Mouse (Mus musculus) ovary, postnatal 36 days (tissue): Measurements from ENCODE around the gene Ccdc97.

Source experiments
- DNase-seq: peaks from one replicate; pipeline ENCODE4 v3.0.0; 2022; ENCODE audit warnings: low spot score, mixed read lengths

Gene Ccdc97

DNA sequence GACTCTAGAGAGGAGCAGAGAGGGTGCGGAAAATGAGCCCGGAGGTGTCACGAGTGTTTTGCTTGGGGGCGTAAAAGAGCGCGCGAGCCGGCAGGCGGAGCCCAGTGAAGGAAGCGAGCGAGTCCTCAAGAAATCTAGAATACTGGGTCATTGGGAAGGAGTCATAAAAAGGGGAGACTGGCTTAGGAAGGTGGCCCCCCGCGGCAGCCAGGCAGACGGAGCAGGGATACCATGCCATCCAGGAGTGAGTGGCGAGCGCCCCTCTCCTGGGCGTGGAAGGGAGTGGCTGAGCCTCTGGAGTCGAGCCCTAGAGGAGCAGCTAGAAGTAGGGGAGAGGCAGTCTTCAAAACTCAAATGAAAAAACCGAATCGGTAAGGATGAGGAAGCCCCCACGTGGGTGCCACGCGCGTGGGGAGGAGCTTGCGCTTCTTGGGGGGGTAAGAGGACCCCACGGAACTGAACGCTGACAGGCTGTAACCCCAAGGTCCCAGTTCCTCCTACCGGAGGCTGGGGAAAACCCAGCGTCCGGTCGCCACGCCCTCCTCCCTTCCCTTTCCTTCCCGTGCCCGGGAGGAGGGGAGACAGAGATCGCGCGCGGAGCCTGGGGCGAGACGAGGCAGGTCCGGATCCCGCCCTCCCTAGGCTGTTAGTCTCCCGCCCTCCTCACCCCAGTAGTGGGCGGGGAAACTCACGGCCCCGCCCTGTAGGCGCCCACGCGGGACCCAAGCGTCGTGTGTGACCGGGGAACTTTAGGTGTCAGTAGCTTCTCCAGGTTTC lies 29.9 kb downstream of the Ccdc97 start:
- DNase-seq: peak; percentile 64

DNA sequence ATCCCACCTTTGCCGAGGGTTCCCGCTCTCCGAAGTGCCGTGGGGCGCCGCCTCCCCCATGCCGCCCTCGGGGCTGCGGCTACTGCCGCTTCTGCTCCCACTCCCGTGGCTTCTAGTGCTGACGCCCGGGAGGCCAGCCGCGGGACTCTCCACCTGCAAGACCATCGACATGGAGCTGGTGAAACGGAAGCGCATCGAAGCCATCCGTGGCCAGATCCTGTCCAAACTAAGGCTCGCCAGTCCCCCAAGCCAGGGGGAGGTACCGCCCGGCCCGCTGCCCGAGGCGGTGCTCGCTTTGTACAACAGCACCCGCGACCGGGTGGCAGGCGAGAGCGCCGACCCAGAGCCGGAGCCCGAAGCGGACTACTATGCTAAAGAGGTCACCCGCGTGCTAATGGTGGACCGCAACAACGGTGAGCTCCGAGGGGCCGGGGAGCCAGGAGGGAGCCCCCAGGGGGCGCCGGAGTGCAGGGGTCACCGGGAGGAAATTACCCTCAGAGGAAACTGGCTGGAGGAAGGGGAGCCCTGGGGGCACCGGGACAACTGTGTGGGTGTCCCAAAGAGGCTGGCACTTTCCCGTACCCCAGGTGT lies 31.0 kb downstream of the Ccdc97 start:
- peak; percentile 66 for DNase-seq

DNA sequence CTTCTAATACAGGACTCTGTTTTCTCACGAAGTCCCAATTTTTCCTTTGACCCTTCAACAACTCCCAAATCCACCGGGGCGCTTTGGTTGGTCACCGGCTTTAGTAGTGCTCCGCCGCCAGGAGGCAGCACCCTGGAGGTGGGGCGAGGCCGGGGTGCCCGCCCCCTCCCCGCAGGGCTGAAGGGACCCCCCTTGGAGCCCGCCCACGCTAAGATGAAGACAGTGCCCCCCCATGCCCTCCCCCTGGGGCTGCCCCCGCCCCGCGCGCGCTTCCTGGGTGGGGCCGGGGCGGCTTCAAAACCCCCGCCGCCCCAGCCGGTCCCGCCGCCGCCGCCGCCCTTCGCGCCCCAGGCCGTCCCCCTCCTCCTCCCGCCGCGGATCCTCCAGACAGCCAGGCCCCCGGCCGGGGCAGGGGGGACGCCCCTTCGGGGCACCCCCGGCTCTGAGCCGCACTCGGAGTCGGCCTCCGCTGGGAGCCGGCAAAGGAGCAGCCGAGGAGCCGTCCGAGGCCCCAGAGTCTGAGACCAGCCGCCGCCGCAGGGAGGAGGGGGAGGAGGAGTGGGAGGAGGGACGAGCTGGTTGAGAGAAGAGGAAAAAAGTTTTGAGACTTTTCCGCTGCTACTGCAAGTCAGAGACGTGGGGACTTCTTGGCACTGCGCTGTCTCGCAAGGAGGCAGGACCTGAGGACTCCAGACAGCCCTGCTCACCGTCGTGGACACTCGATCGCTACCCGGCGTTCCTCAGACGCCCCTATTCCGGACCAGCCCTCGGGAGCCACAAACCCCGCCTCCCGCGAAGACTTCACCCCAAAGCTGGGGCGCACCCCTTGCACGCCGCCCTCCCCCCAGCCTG lies 32.0 kb downstream of the Ccdc97 start, which contains the start of gene Tgfb1:
Tgfb1 (plus strand) TSS at position 323 of the 852 bp plus-strand sequence.
- peak; percentile 78 for DNase-seq

DNA sequence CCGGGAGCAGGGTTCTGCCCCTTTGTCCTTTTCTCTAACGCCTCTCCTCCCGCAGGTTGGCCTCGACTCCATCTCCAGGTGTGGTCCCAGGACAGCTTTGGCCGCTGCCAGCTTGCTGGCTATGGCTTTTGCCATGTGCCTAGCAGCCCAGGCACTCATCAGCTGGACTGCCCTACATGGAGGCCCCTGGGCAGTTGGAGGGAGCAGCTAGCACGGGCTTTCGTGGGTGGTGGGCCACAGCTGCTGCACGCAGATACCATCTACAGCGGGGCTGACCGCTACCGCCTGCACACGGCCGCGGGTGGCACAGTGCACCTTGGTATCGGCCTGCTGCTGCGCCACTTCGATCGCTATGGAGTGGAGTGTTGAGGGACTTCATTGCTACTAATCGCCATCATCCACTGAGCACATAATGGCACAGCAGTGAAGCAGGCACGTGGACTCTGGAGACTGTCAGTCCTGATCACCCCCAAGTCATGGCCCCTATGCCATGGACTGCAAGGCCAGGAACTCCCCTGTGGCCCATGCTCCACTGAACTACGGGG lies 32.9 kb downstream of the Ccdc97 start:
- no peak for DNase-seq

DNA sequence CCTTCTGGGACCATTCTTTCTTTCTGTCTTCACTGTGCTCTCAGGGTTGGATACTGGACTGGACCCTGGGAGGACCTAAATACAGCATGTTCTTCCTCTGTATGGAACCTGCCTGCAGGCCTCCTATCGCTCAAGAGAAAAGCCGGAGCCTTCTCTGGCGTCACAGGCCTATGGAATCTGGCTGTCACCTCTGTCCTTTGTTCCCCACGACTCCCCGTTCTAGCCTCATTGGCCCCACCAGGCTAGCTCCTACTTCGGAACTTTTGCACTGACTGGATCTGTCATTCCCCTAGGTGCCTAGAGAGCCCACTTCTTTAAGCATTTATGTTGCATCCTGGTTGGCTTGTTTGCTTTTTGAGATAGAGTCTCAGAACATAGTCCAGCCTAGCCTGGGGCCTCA lies 34.2 kb downstream of the Ccdc97 start:
- DNase-seq: no peak

DNA sequence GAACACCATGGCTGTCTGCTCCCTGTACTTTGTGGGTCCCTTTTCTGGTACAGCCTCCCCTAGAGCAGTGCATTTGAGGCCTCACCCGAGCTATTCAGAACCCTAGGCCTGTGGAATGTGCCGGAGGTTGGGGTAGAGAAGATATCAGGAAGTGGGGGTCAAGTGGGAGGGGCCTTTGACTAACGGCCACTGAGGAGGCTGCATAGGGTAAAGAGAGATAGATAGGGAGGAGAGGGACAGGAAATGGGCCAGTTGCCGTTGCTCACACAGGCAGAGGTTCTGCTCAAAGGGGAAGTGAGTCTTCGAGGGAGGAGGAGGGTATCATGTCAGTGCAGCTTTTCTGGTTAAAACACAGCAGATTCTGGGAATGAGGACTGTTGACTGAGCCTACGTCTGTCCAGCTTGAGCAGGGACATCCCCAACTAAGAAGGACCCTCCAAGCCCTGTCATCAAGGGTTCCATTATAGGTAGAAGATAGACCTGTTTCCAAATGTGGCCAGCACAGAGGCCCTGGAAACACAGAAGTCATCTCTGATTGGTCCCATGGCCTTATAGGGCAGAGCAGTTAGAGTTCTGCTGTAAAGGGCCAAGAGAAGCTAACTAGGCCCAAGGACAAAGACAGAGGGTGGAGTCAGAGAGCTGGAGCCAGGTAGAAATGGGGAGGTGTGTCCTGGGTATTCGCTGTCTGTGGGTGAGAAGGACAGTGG lies 35.3 kb downstream of the Ccdc97 start:
- no peak for DNase-seq

DNA sequence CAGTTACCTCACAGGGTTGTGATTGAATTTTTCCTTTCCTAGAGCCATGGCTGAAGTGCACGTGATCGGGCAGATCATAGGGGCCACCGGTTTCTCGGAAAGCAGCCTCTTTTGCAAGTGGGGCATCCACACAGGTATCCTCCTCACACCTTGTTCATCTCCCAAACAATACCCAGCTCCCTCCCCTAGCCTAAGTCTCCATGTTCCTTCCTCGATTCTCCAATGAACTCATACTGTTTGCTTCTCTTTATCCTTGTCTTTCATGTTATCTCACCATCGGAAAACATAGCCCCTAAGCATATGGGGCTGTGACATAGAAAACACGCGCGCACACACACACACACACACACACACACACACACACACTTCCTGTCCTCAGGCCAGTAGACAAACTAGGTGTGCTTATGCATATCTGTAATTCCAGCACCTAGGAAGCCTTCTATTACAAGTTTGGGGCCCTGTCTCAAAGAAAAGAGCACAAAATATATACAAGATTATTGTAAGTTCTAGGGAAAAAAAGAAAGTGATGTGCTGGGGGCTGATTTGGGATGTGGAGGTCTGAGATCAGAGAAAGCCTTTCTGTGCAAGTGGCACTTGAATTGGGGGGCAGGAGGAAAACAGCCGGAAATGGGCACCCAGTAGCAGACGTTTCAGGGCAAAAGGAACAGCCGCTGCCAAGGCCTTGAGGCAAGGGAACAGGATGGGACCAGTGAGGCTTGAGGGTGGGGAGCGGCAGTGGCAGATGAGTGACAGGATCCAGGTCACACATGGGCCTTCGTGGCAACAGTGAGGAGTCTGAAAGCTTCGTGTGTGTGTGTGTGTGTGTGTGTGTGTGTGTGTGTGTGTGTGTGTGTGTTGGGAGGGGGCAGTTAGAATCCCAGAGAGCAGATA lies 37.3 kb downstream of the Ccdc97 start:
- no peak for DNase-seq

DNA sequence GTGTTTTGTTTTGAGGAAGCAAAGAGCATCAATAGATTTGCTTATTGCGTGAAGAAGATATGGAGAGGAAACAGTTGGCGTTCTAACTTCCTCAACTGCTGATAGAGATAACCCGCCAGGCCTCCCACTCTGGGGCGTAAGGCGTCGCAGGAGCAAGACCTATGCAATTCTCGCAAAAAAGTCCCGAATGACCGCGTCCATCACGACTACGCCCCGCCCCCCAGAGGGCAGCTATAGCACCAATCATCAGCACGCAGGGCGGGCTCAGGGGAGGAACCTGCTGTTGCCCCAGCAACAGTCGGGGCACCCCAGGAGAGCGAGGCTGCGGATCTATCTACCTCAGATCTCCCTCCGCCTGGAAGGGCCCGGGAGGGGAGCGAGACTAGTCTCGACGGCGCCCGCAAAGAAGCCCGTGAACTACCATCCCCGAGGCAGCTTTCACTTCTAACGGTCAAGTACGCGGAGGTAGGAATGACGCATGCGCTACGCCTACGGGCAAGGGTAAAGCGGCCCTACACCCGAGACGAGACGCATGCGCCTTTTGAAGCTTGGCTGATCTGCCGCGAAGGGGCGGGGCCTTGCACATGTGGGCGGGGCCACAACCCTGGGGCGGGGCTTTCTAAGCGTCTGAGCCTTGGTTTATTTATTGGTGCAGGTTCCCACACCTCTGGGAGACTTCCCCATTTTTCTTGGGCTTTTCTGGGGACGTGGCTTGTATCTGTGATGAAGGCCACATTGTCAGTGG lies 38.2 kb downstream of the Ccdc97 start, which contains the start of gene B9d2:
B9d2 (plus strand) TSS at position 267 of the 745 bp plus-strand sequence.
- DNase-seq: peak; percentile 94

DNA sequence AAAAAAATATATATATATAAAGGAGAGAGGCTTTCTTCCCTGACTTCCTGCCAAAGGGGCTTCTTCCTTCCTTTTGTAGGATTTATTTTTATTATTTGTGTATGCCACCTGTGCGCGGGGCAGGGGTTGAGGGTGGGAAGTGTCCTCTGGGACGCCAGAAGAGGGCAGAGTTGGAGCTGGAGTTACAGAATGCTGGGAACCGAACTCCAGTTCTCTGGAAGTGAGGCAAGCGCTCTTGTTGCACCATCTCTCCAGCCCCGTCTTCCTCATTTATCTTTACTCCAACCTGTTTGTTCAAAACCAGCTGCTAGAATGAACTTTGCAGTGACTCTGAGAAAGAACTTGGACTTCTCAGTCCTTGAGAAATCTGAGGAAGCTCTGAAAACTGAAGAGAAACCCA lies 38.9 kb downstream of the Ccdc97 start:
- no peak for DNase-seq

DNA sequence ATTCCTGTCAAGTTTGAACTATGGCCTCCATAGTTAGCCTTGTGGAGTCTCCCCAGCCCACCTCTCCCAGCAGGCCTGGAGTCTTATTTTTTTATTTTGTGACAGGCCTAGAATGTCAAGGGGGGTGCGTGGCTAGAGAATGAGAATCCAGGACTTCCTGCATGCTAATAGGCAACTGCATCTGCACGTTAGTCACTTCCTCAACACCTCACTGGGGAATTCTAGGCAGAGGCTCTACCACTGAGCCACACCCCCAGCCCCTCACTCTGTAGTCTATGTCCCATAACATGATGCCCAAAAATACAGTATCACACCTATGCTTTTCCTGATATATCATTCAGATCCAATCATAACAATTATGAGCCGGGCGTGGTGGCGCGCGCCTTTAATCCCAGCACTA lies 41.9 kb downstream of the Ccdc97 start:
- no peak for DNase-seq

DNA sequence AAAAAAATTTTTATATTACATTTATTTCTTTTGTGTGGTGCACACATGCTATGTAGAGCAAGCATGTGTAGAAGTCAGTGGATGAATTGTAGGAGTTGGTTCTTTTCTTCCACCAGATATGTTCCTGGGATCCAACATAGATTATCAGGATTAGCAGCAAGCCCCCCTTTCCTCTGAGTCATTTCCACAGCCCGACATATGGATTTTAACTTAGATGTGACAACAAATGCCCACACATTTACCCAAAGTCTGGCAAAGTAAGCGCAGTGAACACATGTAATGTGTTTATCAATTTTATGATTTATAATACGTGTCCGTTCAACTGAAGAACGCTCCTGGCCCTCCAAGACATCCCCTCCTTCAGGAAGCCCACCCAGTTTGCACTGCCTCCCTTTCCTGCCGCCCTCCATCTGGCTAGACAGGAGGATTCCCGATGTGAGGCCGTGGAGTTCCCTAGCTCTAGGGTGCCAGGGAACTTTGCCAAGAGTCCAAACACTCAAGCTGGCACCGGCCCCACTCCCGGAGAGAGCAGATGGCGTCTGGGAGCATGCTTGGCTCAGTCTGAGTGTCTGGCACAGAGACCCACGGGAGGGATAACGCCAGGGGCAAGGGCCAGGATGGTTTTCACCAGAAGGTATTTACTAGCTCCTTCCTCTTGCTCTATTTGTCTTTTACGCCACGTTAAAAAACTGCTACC lies 42.7 kb downstream of the Ccdc97 start:
- DNase-seq: peak; percentile 77

DNA sequence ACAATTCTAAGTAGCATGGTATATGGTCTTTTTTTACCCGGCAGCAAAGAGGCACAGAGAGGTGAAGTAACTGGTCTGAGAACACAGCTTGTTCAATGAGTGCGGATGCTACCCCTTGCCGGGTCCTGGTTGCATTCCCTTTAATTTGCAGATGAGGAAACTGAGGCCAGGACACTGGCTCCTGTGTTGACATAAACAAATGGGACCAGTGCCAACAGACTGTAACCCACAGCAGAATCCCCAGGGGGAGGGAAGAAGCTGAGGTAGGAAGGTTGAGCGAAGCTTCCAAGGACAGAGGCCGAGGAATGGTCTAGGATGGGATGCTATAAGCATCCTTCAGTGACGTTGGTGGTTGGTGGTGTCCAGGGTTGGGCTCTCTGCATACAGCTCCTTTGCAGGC lies 43.5 kb downstream of the Ccdc97 start:
- no peak for DNase-seq

DNA sequence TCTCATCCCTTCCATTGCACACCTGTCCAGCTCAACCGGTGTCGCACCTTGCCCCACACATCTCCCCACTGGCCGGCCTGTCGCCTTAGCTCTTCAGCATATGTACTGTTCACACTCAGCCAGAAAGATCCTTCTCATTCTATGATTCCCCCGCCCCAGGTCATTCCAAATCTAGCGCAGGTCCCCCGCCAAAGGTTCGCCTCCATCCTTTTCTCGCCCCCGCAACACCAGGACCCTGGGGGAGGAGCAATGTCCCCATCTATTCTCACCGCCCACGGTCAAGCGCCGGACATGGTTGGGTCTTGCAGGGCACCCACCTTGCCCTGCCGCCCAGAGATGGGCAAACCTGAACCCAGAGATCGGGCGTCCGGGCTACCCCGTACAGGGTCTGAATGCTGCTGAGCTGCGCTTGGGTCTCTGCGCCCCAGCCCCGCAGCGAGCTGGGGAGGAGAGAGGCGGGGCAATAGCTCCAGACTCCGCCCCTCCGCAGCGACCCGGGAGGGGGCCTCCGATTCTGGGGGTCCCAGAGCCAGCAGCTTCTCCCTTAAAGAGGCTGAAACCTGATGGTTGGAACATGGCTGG lies 44.1 kb downstream of the Ccdc97 start, which contains the start of gene Tmem91:
Tmem91 (minus strand) TSS at position 448 of the 582 bp plus-strand sequence.
- DNase-seq: no peak

DNA sequence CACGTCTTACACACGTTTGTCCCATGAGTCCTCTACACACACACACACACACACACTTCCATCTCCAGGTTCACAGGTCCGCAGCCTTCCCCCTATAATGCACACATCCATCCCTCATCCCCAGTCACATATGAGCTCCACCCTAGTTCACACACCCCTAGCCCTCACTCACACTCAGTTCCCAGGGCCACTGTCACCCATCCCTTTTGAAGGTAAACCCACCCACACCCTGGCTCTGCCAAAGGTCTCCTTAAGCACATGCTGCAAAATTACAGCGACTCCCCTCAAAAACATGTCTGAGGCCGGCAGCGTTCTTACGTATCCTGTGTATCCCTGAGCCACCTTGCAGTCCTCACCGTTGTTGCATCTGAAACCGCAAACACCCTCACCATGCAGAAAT lies 44.6 kb downstream of the Ccdc97 start:
- DNase-seq: no peak

DNA sequence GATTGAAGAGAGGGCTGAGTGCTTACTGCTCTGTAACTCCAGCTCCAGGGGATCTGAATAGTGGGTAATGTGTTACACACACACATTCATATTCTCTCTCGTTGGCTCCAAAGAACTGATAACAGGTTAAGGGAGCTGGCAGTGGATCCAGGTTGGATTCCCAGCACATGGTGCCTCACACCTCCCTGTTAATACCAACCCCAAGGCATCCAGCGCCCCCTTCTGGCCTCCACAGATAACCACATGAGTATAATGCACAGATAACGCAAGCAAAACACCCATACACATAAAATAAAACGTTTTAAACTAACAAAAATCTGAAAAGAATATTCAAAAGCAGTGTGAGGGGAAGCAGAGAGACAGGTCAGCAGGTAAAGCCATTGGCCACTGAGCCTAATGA lies 46.4 kb downstream of the Ccdc97 start:
- DNase-seq: no peak

DNA sequence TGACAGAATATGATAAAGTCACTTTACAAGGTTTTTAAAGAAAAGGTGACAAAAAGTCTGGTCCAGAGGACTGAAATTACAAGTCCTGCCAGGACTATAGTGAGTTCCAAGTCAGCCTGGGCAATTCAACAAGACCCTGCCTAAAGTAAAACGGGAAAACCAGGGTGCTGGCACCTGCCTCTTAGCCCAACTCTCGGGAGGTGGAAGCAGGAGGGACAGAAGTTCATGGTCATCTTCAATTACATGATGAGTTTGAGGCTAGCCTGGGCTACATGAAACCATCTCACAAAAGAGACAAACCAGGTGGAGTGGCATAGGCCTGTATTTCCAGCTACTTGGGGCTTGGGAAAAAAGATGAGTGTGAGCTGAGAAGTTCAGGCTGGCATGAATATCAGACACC lies 47.2 kb downstream of the Ccdc97 start:
- no peak for DNase-seq

DNA sequence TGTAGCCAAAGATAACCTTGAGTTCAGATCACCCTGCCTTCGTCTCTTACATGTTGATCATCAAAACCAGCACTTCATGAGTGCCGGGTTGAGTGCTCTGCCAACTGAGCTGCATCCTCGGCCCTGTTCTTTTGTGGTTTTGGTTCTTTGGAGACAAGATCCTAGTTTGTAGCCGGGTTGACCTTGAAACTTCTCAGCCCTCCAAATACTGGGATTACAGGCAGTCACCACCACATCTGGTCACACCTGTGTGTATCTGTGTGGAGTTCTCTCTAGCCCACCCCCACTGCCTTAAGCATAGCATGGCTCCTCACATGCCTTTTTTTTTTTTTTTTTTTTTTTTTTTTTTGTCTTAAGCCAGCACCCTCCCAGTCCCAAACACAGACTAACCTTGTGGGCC lies 48.8 kb downstream of the Ccdc97 start:
- DNase-seq: no peak

DNA sequence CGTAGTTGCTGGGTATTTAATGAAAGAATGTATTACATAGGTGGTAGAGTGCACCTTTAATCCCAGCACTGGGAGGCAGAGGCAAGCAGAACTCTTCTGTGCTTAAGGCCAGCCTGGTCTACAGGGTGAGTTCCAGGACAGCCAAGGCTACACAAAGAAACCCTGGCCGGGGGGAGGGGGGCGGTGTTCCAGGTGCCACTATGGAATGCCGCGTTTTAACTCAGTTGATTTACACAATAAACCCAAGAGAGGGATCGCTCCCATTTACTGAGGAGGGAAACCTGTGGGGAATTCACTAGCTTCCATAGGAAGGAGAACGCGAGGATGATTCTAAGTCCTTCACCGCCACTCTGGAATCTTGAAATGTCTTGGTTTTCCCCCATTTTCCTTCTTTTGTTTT lies 49.3 kb downstream of the Ccdc97 start:
- DNase-seq: no peak

DNA sequence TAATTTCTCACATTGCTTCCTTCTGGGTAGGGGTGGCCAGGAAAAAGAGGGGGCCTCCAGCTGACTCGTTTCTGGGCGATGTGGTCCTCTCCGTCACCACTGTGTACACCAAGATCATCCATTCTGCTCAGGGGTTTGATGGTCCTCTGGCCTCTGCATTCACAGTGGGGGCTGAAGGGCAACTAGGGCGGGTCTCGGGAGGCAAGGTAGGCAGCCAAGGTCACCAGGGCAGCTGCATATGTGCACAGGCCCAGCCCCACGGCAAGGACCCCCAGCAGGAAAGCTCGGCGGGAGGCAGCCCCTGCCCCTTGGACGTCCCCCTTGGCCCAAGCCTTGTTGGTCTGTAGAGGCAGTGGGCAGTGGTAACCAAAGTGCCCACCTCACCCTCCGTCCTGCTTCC lies 49.7 kb downstream of the Ccdc97 start:
- DNase-seq: no peak
